Mouse (Mus musculus): ENCODE data around the gene Tulp1.

DNA sequence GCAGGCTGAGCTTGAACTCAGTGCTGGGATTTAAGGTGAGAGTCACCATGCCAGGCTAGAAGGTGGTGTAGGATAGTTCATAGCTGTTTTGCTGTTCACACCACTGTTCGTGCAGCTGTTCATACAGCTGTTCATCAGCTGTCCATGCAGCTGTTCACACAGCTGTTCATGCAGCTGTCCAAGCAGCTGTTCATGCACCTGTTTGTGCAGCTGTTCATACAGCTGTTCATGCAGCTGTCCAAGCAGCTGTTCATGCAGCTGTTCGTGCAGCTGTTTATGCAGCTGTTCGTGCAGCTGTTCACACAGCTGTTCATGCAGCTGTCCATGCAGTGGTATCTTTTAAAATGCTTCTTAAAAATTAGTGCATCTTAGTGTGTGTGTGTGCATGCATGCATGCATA, 23.5 kb upstream of the Tulp1 start:
- no peak for TF ChIP-seq POLR2A (IDR thresholded peaks at IDR 0.05; ENCODE audit: low read depth, low read length)
- TF ChIP-seq CTCF (conservative IDR thresholded peaks at IDR 0.05; ENCODE audit: insufficient read depth, insufficient read length, low read depth, low read length), result no peak

All from kidney, adult 2 months (tissue).